Mouse (Mus musculus): ENCODE results near the gene Zxdc. TPM values are rescaled to one million over a fixed set of nuclear protein-coding genes. Genes with fewer than 3 reads are reported as not detected.

Gene Zxdc
- total RNA-seq, 2 experiments from 2014 or later, result 23.8 to 24.0 TPM

GRCm38 (mm10) chr6:90363301-90363700 is 6.0 kb upstream of the Zxdc start:
- no peak for DNase-seq (ENCODE audit: extremely low spot score in 1 of 2, low spot score in 2 of 2)
- intact Hi-C loops (cut with DNase I), result no loop called here

DNA sequence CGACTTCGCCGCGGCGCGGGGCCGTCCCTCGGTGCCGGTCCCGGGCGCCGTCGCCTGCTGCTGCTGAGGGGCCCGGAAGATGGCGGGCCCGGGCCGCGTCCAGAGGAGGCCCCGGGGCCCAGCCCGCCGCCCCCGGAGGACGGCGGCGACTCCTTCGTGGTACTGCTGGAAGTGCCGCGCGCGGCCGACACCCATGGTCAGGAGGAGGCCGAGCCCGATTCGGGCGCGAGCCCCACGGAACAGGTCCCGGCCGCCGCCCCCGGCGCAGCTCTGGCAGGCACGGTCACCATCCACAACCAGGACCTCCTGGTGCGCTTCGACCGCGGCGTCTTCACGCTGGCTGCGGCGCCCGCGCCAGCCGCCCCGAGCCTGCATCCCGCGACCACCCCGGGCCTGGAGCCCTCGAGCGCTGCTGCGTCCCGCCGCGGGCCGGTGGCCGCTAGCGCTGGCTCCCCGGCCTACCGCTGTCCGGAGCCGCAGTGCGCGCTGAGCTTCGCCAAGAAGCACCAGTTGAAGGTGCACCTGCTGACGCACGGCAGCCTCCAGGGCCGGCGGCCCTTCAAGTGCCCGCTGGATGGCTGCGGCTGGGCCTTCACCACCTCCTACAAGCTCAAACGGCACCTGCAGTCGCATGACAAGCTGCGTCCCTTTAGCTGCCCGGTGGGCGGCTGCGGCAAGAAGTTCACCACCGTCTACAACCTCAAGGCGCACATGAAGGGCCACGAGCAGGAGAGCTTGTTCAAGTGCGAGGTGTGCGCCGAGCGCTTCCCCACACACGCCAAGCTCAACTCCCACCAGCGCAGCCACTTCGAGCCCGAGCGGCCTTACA is 647 bp downstream of the Zxdc start:
- peak; percentile 12 to 69 for DNase-seq (ENCODE audit: extremely low spot score in 1 of 2, low spot score in 2 of 2)
- intact Hi-C loops (cut with DNase I), result loop anchor here (5.0 kb wide), 1 partner anchor 52 kb away; no protein-coding TSS in a partner anchor

GRCm38 (mm10) chr6:90374647-90375046 is 5.4 kb downstream of the Zxdc start:
- no peak for DNase-seq (ENCODE audit: extremely low spot score in 1 of 2, low spot score in 2 of 2)
- intact Hi-C loops (cut with DNase I), result loop anchor here (5.0 kb wide), 1 partner anchor 48 kb away; no protein-coding TSS in a partner anchor

DNA sequence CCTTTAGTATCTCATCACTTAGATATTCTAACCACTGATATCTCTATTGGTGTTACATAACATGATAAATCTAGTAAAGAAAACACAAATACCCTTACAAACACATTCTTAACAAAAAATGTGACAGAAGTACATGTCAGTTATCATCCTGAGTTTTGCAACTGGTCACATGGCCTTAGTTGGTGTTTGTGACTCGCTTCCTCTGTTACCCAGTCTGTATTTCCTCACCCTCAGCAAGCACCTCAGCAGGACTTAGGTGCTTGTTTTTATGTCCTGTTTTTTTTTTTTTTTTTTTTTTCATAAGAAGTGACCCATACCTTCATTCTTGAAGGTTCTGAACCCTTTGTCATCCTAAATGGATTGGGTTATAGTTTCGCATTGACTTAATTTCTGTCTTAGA is 8.4 kb downstream of the Zxdc start:
- intact Hi-C loops (cut with DNase I), result no loop called here
- no peak for DNase-seq (ENCODE audit: extremely low spot score in 1 of 2, low spot score in 2 of 2)

DNA sequence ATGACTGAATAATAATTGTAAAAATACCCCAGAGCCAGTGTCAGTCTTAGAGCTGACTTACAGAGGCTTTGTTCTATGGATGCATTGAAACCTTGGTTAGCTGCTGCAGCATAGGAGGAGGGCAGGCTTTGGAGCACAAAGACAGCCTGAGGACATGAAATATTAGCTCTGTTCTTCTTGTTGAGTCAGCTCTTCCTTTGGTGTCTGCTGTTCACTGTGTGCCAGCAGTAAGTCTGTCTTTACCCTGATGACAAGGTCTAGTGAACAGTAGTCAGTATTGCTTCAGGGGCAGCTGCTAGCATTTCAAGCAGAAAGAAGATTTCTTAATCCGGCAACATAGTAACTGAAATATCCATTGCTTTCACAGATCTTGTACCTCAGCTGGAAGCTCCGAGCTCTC is 12.2 kb downstream of the Zxdc start:
- no peak for DNase-seq (ENCODE audit: extremely low spot score in 1 of 2, low spot score in 2 of 2)
- intact Hi-C loops (cut with DNase I), result no loop called here

DNA sequence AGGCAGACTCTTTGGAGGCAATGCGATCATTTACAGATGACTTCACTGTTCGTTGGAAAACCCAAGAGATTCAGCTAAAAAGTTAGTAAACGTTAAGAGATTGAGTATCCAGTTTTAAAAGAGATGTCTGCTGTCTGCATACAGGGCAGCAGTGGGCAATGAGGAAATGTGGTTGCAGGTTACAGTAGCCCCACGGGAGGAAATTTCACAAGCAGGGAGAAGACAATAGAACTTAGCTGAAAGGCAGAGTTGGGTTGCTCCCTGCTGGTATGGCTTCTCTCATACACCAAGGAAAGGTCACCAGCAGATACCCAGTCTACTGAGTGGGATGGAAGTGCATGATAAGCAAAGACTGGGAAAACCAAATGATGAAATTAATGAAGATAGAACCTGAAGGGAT is 21.3 kb downstream of the Zxdc start:
- intact Hi-C loops (cut with DNase I), result no loop called here
- no peak for DNase-seq (ENCODE audit: extremely low spot score in 1 of 2, low spot score in 2 of 2)

- DNase-seq (ENCODE audit: extremely low spot score in 1 of 2, low spot score in 2 of 2), result no peak
- intact Hi-C loops (cut with DNase I), result no loop called here
These were observed 24.7 kb downstream of the Zxdc start for GRCm38 (mm10) chr6:90393948-90394347.

- intact Hi-C loops (cut with DNase I), result no loop called here
- DNase-seq (ENCODE audit: extremely low spot score in 1 of 2, low spot score in 2 of 2), result no peak
These were observed 26.5 kb downstream of the Zxdc start for GRCm38 (mm10) chr6:90395751-90396150.

DNA sequence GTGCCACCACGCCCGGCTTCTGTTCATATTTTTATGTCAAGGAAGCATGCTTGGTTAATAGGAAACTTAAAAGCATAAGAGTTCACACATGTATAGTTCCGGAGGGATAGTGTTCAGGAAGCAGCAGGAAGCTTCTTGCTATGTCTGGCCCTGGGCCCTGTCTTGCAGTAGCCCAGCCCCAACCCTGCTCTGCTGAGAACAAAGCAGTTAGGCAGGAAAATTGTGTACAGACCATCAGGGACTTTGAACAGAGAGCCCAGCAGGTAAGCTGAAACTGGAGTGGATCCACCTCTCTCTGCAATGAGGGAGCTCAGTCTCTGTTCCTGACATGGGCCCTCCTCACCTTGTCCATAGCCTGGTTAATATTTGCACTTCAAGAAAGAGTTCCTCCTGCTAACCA is 28.0 kb downstream of the Zxdc start:
- no peak for DNase-seq (ENCODE audit: extremely low spot score in 1 of 2, low spot score in 2 of 2)
- intact Hi-C loops (cut with DNase I), result no loop called here

- intact Hi-C loops (cut with DNase I), result no loop called here
- no peak for DNase-seq (ENCODE audit: extremely low spot score in 1 of 2, low spot score in 2 of 2)
These were observed 39.3 kb downstream of the Zxdc start for GRCm38 (mm10) chr6:90408632-90409031.

GRCm38 (mm10) chr6:90410972-90411371 is 41.7 kb downstream of the Zxdc start:
- intact Hi-C loops (cut with DNase I), result no loop called here
- no peak for DNase-seq (ENCODE audit: extremely low spot score in 1 of 2, low spot score in 2 of 2)

GRCm38 (mm10) chr6:90411926-90412325 is 42.6 kb downstream of the Zxdc start:
- intact Hi-C loops (cut with DNase I), result no loop called here
- no peak for DNase-seq (ENCODE audit: extremely low spot score in 1 of 2, low spot score in 2 of 2)

DNA sequence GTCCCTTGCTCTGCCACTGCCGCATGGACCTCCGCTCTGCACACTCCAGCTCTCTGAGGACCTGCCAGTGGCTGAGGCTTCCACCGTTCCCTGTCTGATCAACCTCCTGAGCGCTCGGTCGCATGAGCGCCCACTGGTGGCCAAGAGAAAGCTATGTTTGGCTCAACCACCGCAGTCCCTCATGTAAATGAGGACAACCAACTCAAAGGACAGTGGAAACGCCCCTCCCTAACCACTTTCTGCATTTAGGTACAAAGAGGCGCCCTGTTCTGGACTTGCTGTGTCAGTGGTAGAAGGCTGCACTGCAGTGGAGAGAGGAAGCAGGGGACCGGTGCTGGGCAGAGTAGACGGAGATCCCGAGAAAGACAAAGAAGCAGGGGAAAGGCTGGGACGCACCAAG is 53.3 kb downstream of the Zxdc start:
- DNase-seq (ENCODE audit: extremely low spot score in 1 of 2, low spot score in 2 of 2), result peak; percentile 77 to 88
- intact Hi-C loops (cut with DNase I), result loop anchor here (5.0 to 10.0 kb wide), 2 partner anchors 50 to 748 kb away; no protein-coding TSS in a partner anchor

- DNase-seq (ENCODE audit: extremely low spot score in 1 of 2, low spot score in 2 of 2), result no peak
- intact Hi-C loops (cut with DNase I), result loop anchor here (10.0 kb wide), 1 partner anchor 751 kb away; no protein-coding TSS in a partner anchor
These were observed 56.1 kb downstream of the Zxdc start for GRCm38 (mm10) chr6:90425361-90425760.

GRCm38 (mm10) chr6:90426003-90426402 is 56.7 kb downstream of the Zxdc start:
- intact Hi-C loops (cut with DNase I), result loop anchor here (10.0 kb wide), 1 partner anchor 751 kb away; no protein-coding TSS in a partner anchor
- DNase-seq (ENCODE audit: extremely low spot score in 1 of 2, low spot score in 2 of 2), result no peak

DNA sequence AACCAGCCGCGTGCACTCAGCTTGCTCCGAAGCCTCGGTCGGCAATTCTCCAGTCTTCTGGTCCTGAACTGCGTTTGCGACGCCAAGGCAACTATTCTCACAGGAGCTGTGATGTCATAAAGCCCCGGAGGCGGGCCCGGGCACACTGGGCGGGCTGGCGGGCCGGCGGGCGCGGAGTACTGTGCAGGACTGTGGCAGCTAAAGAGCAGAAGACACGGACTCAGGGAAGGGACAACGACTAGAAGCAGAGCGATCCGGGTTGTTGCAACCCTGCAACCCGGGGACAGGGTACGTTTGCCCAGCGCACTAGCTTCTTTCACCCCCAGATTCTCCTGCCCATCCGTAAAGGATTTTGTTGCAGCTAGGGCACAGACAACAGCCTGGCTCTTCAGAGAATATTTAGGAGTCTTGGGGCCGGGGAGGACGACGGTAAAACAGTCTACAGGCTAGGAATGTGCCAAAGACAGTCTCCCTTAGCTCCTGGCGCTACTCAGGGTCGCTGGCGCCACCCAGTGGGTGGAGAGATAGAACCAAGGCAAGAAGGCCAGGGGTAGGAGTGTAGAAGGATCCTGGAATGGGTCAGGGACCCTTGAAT is 59.2 kb downstream of the Zxdc start, which contains the start of gene Cfap100:
Gene Cfap100 (minus strand): TSS at position 418 of the 595 bp plus-strand sequence.
- intact Hi-C loops (cut with DNase I), result loop anchor here (10.0 kb wide), 1 partner anchor 754 kb away; no protein-coding TSS in a partner anchor
- DNase-seq (ENCODE audit: extremely low spot score in 1 of 2, low spot score in 2 of 2), result peak; percentile 61 to 85

DNA sequence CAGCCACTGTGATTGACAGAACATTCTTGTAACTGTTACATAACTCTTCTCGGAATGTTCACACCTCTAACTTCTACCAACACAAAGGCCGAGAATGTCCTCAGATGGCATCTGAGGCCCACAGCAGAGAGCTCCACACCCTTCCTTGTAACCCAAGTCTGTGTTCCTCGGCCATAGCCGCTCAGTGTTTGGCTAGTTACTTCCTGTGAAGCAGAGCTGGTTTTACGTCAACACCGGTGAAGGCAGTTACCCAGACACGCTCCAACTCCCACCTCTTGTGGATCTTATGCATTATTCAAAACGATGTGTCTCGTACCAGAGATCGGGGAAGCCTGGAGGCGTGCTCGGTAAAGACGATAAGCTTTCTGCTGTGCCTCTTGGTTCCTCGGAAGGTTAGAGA is 60.6 kb downstream of the Zxdc start:
- DNase-seq (ENCODE audit: extremely low spot score in 1 of 2, low spot score in 2 of 2), result no peak
- intact Hi-C loops (cut with DNase I), result loop anchor here (10.0 kb wide), 1 partner anchor 755 kb away; no protein-coding TSS in a partner anchor

DNA sequence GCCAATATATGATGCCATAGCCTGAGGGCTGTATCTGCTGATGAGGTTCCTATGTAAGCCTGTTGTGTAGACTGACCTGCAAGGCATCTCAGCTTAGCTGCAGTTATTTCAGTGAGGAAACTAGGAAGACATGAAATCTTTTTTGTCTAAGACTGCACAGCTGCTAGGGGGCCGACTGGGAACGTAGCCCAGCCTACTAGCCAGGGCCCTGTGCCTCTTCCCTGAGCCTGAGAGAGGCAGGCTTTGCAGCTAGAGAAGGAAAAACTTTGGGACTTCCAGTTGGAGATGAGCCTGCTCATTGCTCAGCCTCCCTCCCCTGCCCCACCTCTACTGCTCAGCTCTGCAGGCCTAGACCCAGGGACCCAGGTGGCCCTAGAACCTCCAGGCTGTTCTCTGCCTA is 62.2 kb downstream of the Zxdc start:
- peak; percentile 66 to 69 for DNase-seq (ENCODE audit: extremely low spot score in 1 of 2, low spot score in 2 of 2)
- intact Hi-C loops (cut with DNase I), result no loop called here

- intact Hi-C loops (cut with DNase I), result no loop called here
These were observed 65.4 kb downstream of the Zxdc start for GRCm38 (mm10) chr6:90434687-90435086.

DNA sequence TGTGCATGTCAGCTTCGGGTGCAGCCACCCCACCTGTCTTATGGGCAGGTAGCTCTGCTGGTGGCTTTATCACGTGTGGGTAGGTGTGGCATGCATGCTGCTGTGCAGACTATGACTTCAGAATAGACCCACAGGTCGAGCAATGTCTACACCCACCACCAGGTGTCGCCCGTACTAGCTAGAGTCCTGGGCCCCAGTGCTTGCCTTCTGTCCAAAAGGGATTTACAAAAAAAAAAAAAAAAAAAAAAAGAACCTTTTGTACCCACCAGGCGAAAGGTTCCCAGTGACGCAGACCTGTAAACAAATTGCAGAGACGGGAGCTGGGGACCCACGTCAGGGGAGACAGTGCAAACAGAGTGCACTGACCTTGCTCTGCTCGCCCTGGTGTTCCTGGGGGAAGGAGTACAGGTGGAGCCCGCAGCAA is 65.9 kb downstream of the Zxdc start:
- intact Hi-C loops (cut with DNase I), result no loop called here
- peak; percentile 55 to 80 for DNase-seq (ENCODE audit: extremely low spot score in 1 of 2, low spot score in 2 of 2)

More at GRCm38 (mm10) chr6:90434687-90435086, 65.4 kb downstream of the Zxdc start:
- DNase-seq (ENCODE audit: extremely low spot score in 1 of 2, low spot score in 2 of 2), result no peak
